Mouse (Mus musculus): ENCODE data around the gene Leng9. TPM values are rescaled to one million over a fixed set of nuclear protein-coding genes. Genes with fewer than 3 reads are reported as not detected.

The Leng9 gene
- polyA plus RNA-seq, 1 experiment from 2014 or later = 3.9 TPM

DNA sequence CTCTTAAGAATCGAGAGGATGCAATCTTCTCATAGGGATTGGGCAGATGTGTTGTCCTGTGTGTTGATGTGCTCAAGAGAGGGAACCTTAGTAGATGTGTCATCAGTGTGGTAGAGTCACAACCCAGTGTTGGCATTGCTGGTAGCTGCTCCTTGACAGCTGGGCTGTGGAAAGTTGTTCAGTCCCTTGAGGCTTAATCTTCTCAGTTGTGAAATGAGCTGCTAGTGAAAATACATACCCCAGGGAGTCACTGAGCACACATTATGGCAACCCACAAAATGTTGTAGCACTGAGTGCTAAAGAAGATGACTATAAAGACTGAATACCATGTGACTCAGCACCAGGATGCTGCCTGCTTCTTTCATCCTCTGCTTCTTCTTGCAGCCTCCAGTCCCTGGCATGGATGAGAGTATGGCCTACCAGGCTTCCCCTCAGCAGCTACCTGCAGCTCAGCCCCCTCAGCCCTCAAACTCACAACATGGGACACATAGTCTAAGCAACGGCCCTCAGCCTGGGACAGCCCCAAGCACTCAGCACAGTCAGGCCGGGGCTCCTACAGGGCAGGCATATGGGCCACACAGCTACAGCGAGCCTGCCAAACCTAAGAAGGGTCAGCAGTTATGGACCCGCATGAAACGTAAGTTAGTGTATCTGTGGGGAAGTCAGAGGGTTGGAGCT lies 8.4 kb downstream of the Leng9 start:
- no peak overlapping the region for H3K4me2 ChIP-seq
- no peaks in the 10 kb centered on the region for H3K9me3 ChIP-seq (replicated peaks)
- no peaks in the 10 kb centered on the region for H3K27me3 ChIP-seq
- no peak overlapping the region for H3K9ac ChIP-seq
- ATAC-seq = no peak
- H3K27ac ChIP-seq = no peak overlapping the region
- 94% methylated on average over 6 of the region's 6 CpGs for WGBS
- peaks cover 14% of the 10 kb centered on the region for H3K4me1 ChIP-seq
- no peak overlapping the region for H3K4me3 ChIP-seq
- H3K36me3 ChIP-seq (ENCODE audit: poor library complexity, severe bottlenecking) = peaks cover 83% of the 10 kb centered on the region

DNA sequence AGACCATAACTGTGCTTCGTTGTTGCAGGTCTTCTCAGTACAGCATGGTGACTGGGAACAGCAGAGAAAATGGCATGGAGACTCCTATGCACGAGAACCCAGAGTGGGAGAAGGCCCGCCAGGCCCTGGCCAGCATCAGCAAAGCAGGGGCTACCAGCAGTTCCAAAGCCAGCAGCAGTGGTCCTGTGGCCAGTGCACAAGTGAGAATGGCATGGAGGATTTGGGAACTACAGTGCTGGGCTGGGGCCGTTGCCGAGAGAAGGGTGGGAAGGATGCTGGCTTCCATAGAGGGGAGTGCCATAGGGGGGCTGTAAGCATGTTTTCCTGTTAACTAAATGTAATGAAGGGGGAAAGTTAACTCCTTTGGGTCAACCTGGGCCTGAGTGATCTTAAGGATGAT lies 10.8 kb downstream of the Leng9 start:
- no peaks in the 10 kb centered on the region for H3K9me3 ChIP-seq (replicated peaks)
- no peak overlapping the region for H3K4me3 ChIP-seq
- no peaks in the 10 kb centered on the region for H3K27me3 ChIP-seq
- no peak for ATAC-seq
- 93% methylated on average over 5 of the region's 5 CpGs for WGBS
- peaks cover 60% of the 10 kb centered on the region for H3K36me3 ChIP-seq (ENCODE audit: poor library complexity, severe bottlenecking)
- no peak overlapping the region for H3K27ac ChIP-seq
- no peak overlapping the region for H3K4me2 ChIP-seq
- H3K4me1 ChIP-seq = peaks cover 20% of the 10 kb centered on the region
- no peak overlapping the region for H3K9ac ChIP-seq

- Histone ChIP-seq H3K4me3 (peak overlapping the region; percentile 4; the same call in 1 of the 2 replicates), H3K4me2 (peak overlapping the region; percentile 94), H3K9me3 (replicated peaks) (no peaks in the 10 kb centered on the region)
Measured at GRCm38 (mm10) chr7:4138671-4139070, 11.5 kb downstream of the Leng9 start.

GRCm38 (mm10) chr7:4138181-4138580 lies 12.0 kb downstream of the Leng9 start:
- peak overlapping the region; percentile 81 for H3K9ac ChIP-seq
- no peak overlapping the region for H3K27ac ChIP-seq
- no peak for ATAC-seq
- H3K4me1 ChIP-seq = peaks cover 20% of the 10 kb centered on the region
- peak overlapping the region; percentile 85 for H3K4me3 ChIP-seq
- H3K4me2 ChIP-seq = peak overlapping the region; percentile 94
- no peaks in the 10 kb centered on the region for H3K9me3 ChIP-seq (replicated peaks)
- peaks cover 60% of the 10 kb centered on the region for H3K36me3 ChIP-seq (ENCODE audit: poor library complexity, severe bottlenecking)
- no peaks in the 10 kb centered on the region for H3K27me3 ChIP-seq
- 84% methylated on average over 2 of the region's 2 CpGs for WGBS

More at GRCm38 (mm10) chr7:4138671-4139070, 11.5 kb downstream of the Leng9 start:
- WGBS = 92% methylated on average over 7 of the region's 7 CpGs
- Histone ChIP-seq H3K27me3 (no peaks in the 10 kb centered on the region), H3K4me1 (peaks cover 20% of the 10 kb centered on the region), H3K36me3 (ENCODE audit: poor library complexity, severe bottlenecking) (peaks cover 60% of the 10 kb centered on the region), H3K9ac (peak overlapping the region; percentile 81; the same call in 1 of the 2 replicates), H3K27ac (no peak overlapping the region)
- no peak for ATAC-seq

DNA sequence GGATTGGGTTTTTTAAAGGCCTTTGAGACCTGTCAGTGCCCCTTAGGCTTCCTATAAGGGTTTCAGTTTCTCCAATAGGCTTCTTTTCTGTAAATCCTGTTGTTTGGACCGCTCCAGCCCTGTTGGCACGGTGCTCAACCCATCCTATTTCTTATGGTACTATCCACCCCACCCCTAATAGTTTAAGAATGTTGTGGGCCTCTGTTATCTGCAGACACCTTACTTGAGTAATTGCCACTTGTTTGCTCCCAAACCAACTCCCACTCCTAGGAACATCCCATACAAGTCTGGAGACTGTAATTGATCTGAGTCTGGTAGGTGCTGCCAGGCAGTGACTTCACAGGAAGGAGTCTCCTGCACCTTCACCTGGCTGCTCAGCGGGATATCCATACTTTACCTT lies 12.4 kb downstream of the Leng9 start:
- peak overlapping the region; percentile 85 for H3K4me3 ChIP-seq
- no peaks in the 10 kb centered on the region for H3K27me3 ChIP-seq
- peak overlapping the region; percentile 81 for H3K9ac ChIP-seq
- peak overlapping the region; percentile 90 for H3K27ac ChIP-seq
- no peaks in the 10 kb centered on the region for H3K9me3 ChIP-seq (replicated peaks)
- peaks cover 24% of the 10 kb centered on the region for H3K4me1 ChIP-seq
- H3K4me2 ChIP-seq = peak overlapping the region; percentile 94
- ATAC-seq = no peak
- H3K36me3 ChIP-seq (ENCODE audit: poor library complexity, severe bottlenecking) = peaks cover 60% of the 10 kb centered on the region
- WGBS = 55% methylated on average over 3 of the region's 3 CpGs

DNA sequence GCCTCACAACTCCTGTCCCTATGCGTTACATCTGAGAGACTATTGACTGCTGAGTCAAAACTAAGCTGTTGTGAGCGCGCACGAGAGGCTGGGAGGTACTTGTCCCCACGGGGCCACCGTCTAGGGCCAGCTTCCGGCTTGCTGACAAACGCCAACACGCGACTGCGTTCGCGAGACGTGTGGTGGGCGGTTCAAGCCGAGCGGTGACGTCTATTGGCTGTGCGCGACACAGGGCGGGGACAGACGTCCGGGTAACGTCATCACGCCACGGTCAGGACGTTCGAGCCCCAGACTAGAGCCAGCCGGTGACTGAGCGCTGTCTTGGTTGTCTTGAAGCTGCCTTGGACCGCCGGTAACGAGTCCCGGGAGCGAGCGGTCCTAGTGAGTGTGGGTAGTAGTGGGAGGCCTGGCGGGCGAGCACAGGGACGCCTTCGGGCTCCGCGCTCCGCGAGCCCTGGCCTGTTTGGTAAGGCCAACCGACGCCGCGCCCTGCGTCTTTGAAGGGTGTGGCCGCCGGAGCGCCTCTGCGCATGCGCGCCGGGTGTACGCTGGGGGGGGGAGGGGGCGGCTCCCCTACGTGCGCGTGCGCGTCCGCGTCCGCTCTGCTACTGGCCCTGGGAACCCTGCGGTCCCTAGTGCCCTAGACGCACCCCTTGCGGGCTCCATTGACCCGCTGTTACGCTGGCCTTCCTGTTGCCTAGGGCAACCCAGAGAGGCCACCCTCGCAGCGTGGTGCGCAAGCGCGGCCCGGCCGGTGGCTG lies 13.2 kb downstream of the Leng9 start, which contains the start of gene Leng8:
Gene Leng8 (plus strand): TSS at position 269 of the 761 bp plus-strand sequence.
- 1% methylated on average over 74 of the region's 78 CpGs for WGBS
- peaks cover 60% of the 10 kb centered on the region for H3K36me3 ChIP-seq (ENCODE audit: poor library complexity, severe bottlenecking)

GRCm38 (mm10) chr7:4136404-4136770 lies 13.8 kb downstream of the Leng9 start:
- WGBS = 0% methylated on average over 16 of the region's 16 CpGs
- no peaks in the 10 kb centered on the region for H3K9me3 ChIP-seq (replicated peaks)
- H3K27ac ChIP-seq = peak overlapping the region; percentile 63
- H3K4me1 ChIP-seq = peaks cover 38% of the 10 kb centered on the region
- H3K4me3 ChIP-seq = peak overlapping the region; percentile 85
- peak; percentile 25 for ATAC-seq
- H3K9ac ChIP-seq = peak overlapping the region; percentile 66
- H3K36me3 ChIP-seq (ENCODE audit: poor library complexity, severe bottlenecking) = peaks cover 60% of the 10 kb centered on the region
- no peaks in the 10 kb centered on the region for H3K27me3 ChIP-seq
- H3K4me2 ChIP-seq = peak overlapping the region; percentile 94

More for the DNA sequence above, 13.2 kb downstream of the Leng9 start, which contains the start of gene Leng8:
- peak; percentile 99 for ATAC-seq
- H3K4me1 ChIP-seq = peaks cover 32% of the 10 kb centered on the region
- H3K27ac ChIP-seq = peak within 1 kb of the TSS; percentile 90
- peak within 1 kb of the TSS; percentile 85 for H3K4me3 ChIP-seq
- peak within 1 kb of the TSS; percentile 94 for H3K4me2 ChIP-seq
- peak within 1 kb of the TSS; percentile 81 for H3K9ac ChIP-seq
- no peaks in the 10 kb centered on the region for H3K9me3 ChIP-seq (replicated peaks)
- no peaks in the 10 kb centered on the region for H3K27me3 ChIP-seq

DNA sequence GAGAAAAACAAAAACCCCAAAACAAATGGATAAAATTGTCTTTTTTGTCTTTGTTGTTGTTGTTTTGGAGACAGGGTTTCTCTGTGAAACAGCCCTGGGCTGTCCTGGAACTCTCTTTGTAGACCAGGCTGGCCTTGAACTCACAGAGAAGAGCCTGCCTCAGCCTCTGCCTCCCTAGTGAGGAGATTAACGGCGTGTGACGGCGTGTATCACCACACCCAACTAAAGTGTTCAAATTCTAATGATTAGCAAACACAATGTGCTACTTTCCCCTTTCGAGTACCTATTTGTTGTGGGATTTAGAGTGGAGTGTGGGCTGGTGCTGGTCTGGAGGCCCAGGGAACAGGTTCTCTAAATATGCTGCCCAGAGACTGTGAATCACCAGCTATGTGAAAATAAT lies 15.3 kb downstream of the Leng9 start:
- H3K27ac ChIP-seq = no peak overlapping the region
- ATAC-seq = no peak
- peaks cover 52% of the 10 kb centered on the region for H3K36me3 ChIP-seq (ENCODE audit: poor library complexity, severe bottlenecking)
- 78% methylated on average over 5 of the region's 5 CpGs for WGBS
- no peak overlapping the region for H3K4me3 ChIP-seq
- no peaks in the 10 kb centered on the region for H3K27me3 ChIP-seq
- no peaks in the 10 kb centered on the region for H3K9me3 ChIP-seq (replicated peaks)
- no peak overlapping the region for H3K4me2 ChIP-seq
- no peak overlapping the region for H3K9ac ChIP-seq
- peaks cover 52% of the 10 kb centered on the region for H3K4me1 ChIP-seq

DNA sequence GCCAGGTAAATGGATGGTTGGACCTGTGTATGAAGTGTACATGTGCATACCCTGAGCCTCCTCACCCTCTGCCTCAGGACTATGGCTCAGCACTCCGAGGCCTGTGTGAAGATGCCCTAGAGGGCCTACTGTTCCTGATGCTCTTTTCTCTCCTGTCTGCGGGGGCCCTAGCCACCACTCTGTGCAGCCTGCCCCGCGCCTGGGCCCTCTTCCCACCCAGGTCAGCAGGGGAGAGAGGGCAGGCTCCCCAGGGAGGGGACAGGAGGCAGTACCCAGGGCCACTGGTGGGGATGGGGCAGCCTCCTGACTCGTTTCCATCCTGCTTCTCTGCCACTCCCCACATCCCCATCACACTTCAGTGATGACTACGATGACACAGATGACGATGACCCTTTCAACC lies 17.2 kb downstream of the Leng9 start:
- H3K36me3 ChIP-seq (ENCODE audit: poor library complexity, severe bottlenecking) = peaks cover 57% of the 10 kb centered on the region
- peak overlapping the region; percentile 56; the same call in 1 of the 2 replicates for H3K9ac ChIP-seq
- ATAC-seq = no peak
- H3K4me1 ChIP-seq = peaks cover 55% of the 10 kb centered on the region
- H3K27me3 ChIP-seq = no peaks in the 10 kb centered on the region
- H3K27ac ChIP-seq = peak overlapping the region; percentile 11
- 91% methylated on average over 6 of the region's 7 CpGs for WGBS
- H3K4me3 ChIP-seq = no peak overlapping the region
- no peak overlapping the region for H3K4me2 ChIP-seq
- H3K9me3 ChIP-seq (replicated peaks) = no peaks in the 10 kb centered on the region

GRCm38 (mm10) chr7:4132581-4132980 lies 17.6 kb downstream of the Leng9 start:
- WGBS = 97% methylated on average over 3 of the region's 3 CpGs
- H3K27ac ChIP-seq = peak overlapping the region; percentile 31; the same call in 1 of the 2 replicates
- no peak for ATAC-seq
- H3K4me1 ChIP-seq = peaks cover 51% of the 10 kb centered on the region
- H3K9me3 ChIP-seq (replicated peaks) = no peaks in the 10 kb centered on the region
- peak overlapping the region; percentile 56 for H3K9ac ChIP-seq
- no peaks in the 10 kb centered on the region for H3K27me3 ChIP-seq
- no peak overlapping the region for H3K4me2 ChIP-seq
- no peak overlapping the region for H3K4me3 ChIP-seq
- peaks cover 61% of the 10 kb centered on the region for H3K36me3 ChIP-seq (ENCODE audit: poor library complexity, severe bottlenecking)

GRCm38 (mm10) chr7:4131964-4132363 lies 18.2 kb downstream of the Leng9 start:
- Histone ChIP-seq H3K4me2 (peak overlapping the region; percentile 38; the same call in 1 of the 2 replicates), H3K27me3 (no peaks in the 10 kb centered on the region), H3K9ac (peak overlapping the region; percentile 56), H3K36me3 (ENCODE audit: poor library complexity, severe bottlenecking) (peaks cover 67% of the 10 kb centered on the region), H3K27ac (peak overlapping the region; percentile 86), H3K9me3 (replicated peaks) (no peaks in the 10 kb centered on the region), H3K4me3 (no peak overlapping the region), H3K4me1 (peaks cover 50% of the 10 kb centered on the region)
- 91% methylated on average over 8 of the region's 8 CpGs for WGBS
- no peak for ATAC-seq
